In the genomic region with DNA sequence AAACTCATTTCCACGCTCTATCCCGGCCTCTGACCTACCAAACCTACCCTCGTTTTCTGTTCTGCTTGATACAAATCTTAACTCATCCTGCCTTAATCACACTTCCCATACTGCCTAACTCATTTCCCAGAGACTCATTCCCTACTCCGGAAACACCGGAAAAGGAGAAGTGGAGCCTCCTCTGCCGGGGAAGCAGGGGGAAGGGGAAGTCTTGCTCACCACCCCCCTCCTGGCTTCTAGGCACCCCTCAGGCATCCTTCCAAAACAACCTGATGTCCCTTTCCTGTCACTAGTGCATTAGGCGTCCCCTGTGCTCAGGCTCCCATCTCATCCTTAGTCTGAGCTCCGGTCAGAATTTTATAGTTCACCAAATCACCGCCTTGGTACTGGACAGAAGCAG, we compare ENCODE assay signal across 8 mouse cellular contexts. TPM values are rescaled to one million over a fixed set of nuclear protein-coding genes. Genes with fewer than 3 reads are reported as not detected.
A peak's percentile ranks its signal among the peaks of the same experiment; 100 is the strongest.
DNase-seq lines count a peak whose midpoint lies in the region; ATAC-seq lines count a peak whose summit lies in the region.

No protein-coding gene starts in this region.

- no peak overlapping the region for H3K9ac ChIP-seq in midbrain, embryonic 11.5 days (ENCODE audit: low read length)
- H3K9ac ChIP-seq in liver, embryonic 11.5 days (ENCODE audit: low read depth, low read length) = no peak overlapping the region
- no peak overlapping the region for H3K9ac ChIP-seq in stomach, embryonic 14.5 days (replicated peaks; ENCODE audit: low read depth, low read length)

- WGBS in midbrain, embryonic 10.5 days = 84% methylated on average over 9 of the region's 9 CpGs
- WGBS in midbrain, embryonic 11.5 days = 84% methylated on average over 9 of the region's 9 CpGs
- 69% methylated on average over 9 of the region's 9 CpGs for WGBS in liver, embryonic 11.5 days
- WGBS in stomach, embryonic 14.5 days = 67% methylated on average over 9 of the region's 9 CpGs

- H3K27me3 ChIP-seq in midbrain, embryonic 10.5 days (ENCODE audit: low read depth, poor library complexity, severe bottlenecking) = no peaks in the 10 kb centered on the region
- H3K27me3 ChIP-seq in midbrain, embryonic 11.5 days (ENCODE audit: control insufficient read depth, insufficient read depth, low read length) = no peaks in the 10 kb centered on the region
- no peaks in the 10 kb centered on the region for H3K27me3 ChIP-seq in liver, embryonic 11.5 days (replicated peaks; ENCODE audit: control insufficient read depth, insufficient read depth, low read length)
- H3K27me3 ChIP-seq in stomach, embryonic 14.5 days (ENCODE audit: control insufficient read depth, insufficient read depth, low read length) = no peaks in the 10 kb centered on the region

- H3K36me3 ChIP-seq in midbrain, embryonic 10.5 days = peaks cover 45% of the 10 kb centered on the region
- peaks cover 3% of the 10 kb centered on the region; the same call in 1 of the 2 replicates for H3K36me3 ChIP-seq in midbrain, embryonic 11.5 days (ENCODE audit: control insufficient read depth, insufficient read depth, low read length)
- no peaks in the 10 kb centered on the region for H3K36me3 ChIP-seq in liver, embryonic 11.5 days (ENCODE audit: control insufficient read depth, insufficient read depth, low read length)
- no peaks in the 10 kb centered on the region for H3K36me3 ChIP-seq in stomach, embryonic 14.5 days (ENCODE audit: control insufficient read depth, insufficient read depth, low read length)

- H3K4me1 ChIP-seq in midbrain, embryonic 10.5 days = peaks cover 47% of the 10 kb centered on the region
- peaks cover 32% of the 10 kb centered on the region for H3K4me1 ChIP-seq in midbrain, embryonic 11.5 days (ENCODE audit: control insufficient read depth, insufficient read depth, low read length)
- H3K4me1 ChIP-seq in liver, embryonic 11.5 days (replicated peaks; ENCODE audit: control insufficient read depth, insufficient read depth, low read length) = peaks cover 45% of the 10 kb centered on the region
- peaks cover 34% of the 10 kb centered on the region for H3K4me1 ChIP-seq in stomach, embryonic 14.5 days (ENCODE audit: control insufficient read depth, insufficient read depth, low read length)

- DNase-seq in midbrain, embryonic 10.5 days (ENCODE audit: low spot score) = no peak
- DNase-seq in midbrain, embryonic 11.5 days (ENCODE audit: low spot score, missing footprints) = no peak
- peak; percentile 60 for DNase-seq in heart, postnatal 4 days
- no peak for DNase-seq in liver, embryonic 11.5 days (ENCODE audit: low spot score)
- DNase-seq in embryo, embryonic 9.5 days (ENCODE audit: extremely low spot score) = no peak
- no peak for DNase-seq in layer of hippocampus, postnatal 25 days (ENCODE audit: extremely low spot score in 1 of 2, low spot score in 1 of 2)

- no peaks in the 10 kb centered on the region for H3K9me3 ChIP-seq in midbrain, embryonic 10.5 days (replicated peaks)
- H3K9me3 ChIP-seq in midbrain, embryonic 11.5 days (ENCODE audit: control insufficient read depth, low read length) = no peaks in the 10 kb centered on the region
- no peaks in the 10 kb centered on the region for H3K9me3 ChIP-seq in liver, embryonic 11.5 days (ENCODE audit: control insufficient read depth, low read length)
- H3K9me3 ChIP-seq in stomach, embryonic 14.5 days (ENCODE audit: control insufficient read depth, low read depth, low read length) = no peaks in the 10 kb centered on the region

- H3K27ac ChIP-seq in midbrain, embryonic 10.5 days (replicated peaks) = 0 out of 2 replicates have a peak overlapping the region, but pooled peaks have one; percentile 3
- no peak overlapping the region for H3K27ac ChIP-seq in midbrain, embryonic 11.5 days (ENCODE audit: low read depth, low read length)
- no peak overlapping the region for H3K27ac ChIP-seq in liver, embryonic 11.5 days (ENCODE audit: low read depth, low read length)
- H3K27ac ChIP-seq in stomach, embryonic 14.5 days (ENCODE audit: low read length) = peak overlapping the region; percentile 49; the same call in 1 of the 2 replicates

- no peak for ATAC-seq in midbrain, embryonic 11.5 days (ENCODE audit: low FRiP score)
- ATAC-seq in liver, embryonic 11.5 days (replicated peaks; ENCODE audit: low FRiP score) = no peak
- no peak for ATAC-seq in stomach, embryonic 14.5 days (ENCODE audit: insufficient number of reproducible peaks, insufficient read depth, low FRiP score, low read depth)
- no peak for ATAC-seq in erythroid progenitor cell, adult 5-6 weeks (replicated peaks; ENCODE audit: low FRiP score, poor library complexity, severe bottlenecking)

- no peak overlapping the region for H3K4me2 ChIP-seq in midbrain, embryonic 11.5 days
- peak overlapping the region; percentile 35; the same call in 1 of the 2 replicates for H3K4me2 ChIP-seq in liver, embryonic 11.5 days
- H3K4me2 ChIP-seq in stomach, embryonic 14.5 days (replicated peaks; ENCODE audit: low read depth, low read length) = no peak overlapping the region; the same call in 1 of the 2 replicates

- H3K4me3 ChIP-seq in midbrain, embryonic 10.5 days = peak overlapping the region; percentile 11; the same call in 1 of the 2 replicates
- H3K4me3 ChIP-seq in midbrain, embryonic 11.5 days (ENCODE audit: low read depth, low read length) = no peak overlapping the region
- no peak overlapping the region for H3K4me3 ChIP-seq in liver, embryonic 11.5 days (ENCODE audit: low read depth, low read length)
- H3K4me3 ChIP-seq in stomach, embryonic 14.5 days (ENCODE audit: low read depth, low read length) = no peak overlapping the region

RNA-seq across cellular contexts. Expression of a gene that starts 5.6 kb away (rescaled TPM):
- 224 and 229 TPM in 2 replicates for polyA plus RNA-seq in midbrain, embryonic 10.5 days (2016; fragmentation: Nextera tagmentation; extraction: Ambion mirVana)
- 168 and 173 TPM in 2 replicates for polyA plus RNA-seq in midbrain, embryonic 11.5 days (2014; fragmentation: Nextera tagmentation; extraction: Ambion mirVana)
- total RNA-seq in heart, postnatal 4 days (2021) = 100 to 1,000 TPM; 313 to 318 TPM
- 149 and 176 TPM in 2 replicates for polyA plus RNA-seq in liver, embryonic 11.5 days (2014; fragmentation: Nextera tagmentation; extraction: Ambion mirVana)
- polyA plus RNA-seq in stomach, embryonic 14.5 days (2014; fragmentation: Nextera tagmentation; extraction: Ambion mirVana) = 95.3 and 102 TPM in 2 replicates
- total RNA-seq in erythroid progenitor cell, adult 5-6 weeks (2015; ENCODE audit: low replicate concordance) = 121 and 125 TPM in 2 replicates
- 139 and 144 TPM in 2 replicates for total RNA-seq in erythroid progenitor cell, adult 5-6 weeks (2017; ENCODE audit: low replicate concordance)
- 10 to 100 TPM; 36.9 to 38.9 TPM for total RNA-seq in layer of hippocampus, postnatal 25 days (2021)

Comparison
In these comparisons a context has a peak if more than half of its experiments do, and no peak if none do; other contexts are left out.
1. H3K27ac ChIP-seq: peak in midbrain, embryonic 10.5 days (single experiment) and stomach, embryonic 14.5 days (single experiment); none in midbrain, embryonic 11.5 days (single experiment) and liver, embryonic 11.5 days (single experiment).